Mouse (Mus musculus) Patski (cell line): Measurements from ENCODE around the gene Ppp1r15a. TPM values are rescaled to one million over a fixed set of nuclear protein-coding genes. Genes with fewer than 3 reads are reported as not detected.

Experiments used
- ATAC-seq: fragments of 100-300 bp; one replicate; pipeline ENCODE4 v1.8.0; 2021
- CTCF ChIA-PET: fragments of 350-600 bp; sonication (Branson Sonifier 250); formaldehyde crosslinking; loops from one replicate; lab custom pipeline; 2022; ENCODE audit warnings: inconsistent platforms; lab: Charles Lee
- POLR2A ChIA-PET: fragments of 350-600 bp; sonication (Branson Sonifier 250); formaldehyde crosslinking; loops from one replicate; lab custom pipeline; 2022; ENCODE audit warnings: antibody characterized with exemption, inconsistent platforms; lab: Charles Lee
- DNase-seq: peaks from one replicate; pipeline ENCODE4 v3.0.0-alpha.2; 2011; ENCODE audit warnings: low read depth, low spot score
- H3K27me3 ChIP-seq: fragments of 371-371 bp; one replicate; pipeline ENCODE4 v1.5.1; 2021
- CTCF ChIP-seq: fragments of 100-300 bp; IDR thresholded peaks from one replicate; pipeline ENCODE4 v1.5.1; 2021
- in situ Hi-C: fragments of 300-500 bp; cut with MboI; formaldehyde crosslinking; loops from 3 replicates; pipeline ENCODE4 v1.11.1; 2018; ENCODE audit warnings: low pct_unique_long_range_greater_than_20kb, mixed read lengths
- polyA plus RNA-seq: library from polyadenylated mRNA; unstranded; gene quantifications from one replicate; pipeline ENCODE4 v1.2.3, GENCODE M21; 2021

Ppp1r15a gene
- polyA plus RNA-seq, 1 experiment from 2014 or later = 123 TPM

DNA sequence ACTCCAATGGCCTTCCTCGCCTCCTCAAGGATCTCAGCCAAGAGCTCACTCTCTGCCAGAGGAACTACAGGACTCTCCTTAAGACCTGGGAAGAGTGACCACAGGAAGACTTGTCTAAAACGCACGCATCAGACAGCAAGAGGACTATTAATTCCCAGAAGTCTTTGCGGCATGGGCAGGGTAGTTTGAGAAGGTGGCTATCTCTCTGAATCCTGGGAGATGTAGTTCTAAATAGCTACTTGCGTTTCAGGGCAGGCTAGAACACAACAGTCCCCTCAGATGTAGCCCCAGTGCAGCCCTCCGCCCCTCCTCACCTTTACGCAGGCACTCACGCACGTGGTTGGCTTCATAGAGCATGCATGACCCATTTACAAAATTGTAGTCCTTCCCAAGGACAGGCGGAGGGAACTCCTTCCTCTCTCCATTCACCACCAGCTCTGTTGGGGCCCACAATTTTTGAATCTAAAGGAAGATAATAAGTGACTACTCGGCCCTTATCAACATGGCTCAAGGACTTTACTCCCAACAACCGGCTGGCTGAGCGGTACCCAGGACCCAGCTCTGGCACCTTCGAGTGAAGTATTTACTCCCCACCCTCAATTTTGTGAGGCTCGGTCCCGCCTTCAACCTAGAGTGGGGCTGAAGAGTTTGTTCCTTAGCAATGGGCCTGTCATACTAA is 50.6 kb downstream of the Ppp1r15a start:
- no peak for TF ChIP-seq CTCF
- DNase-seq = no peak
- ATAC-seq = no peak
- H3K27me3 ChIP-seq = no peaks in the 10 kb centered on the region
- ChIA-PET CTCF (interaction anchor here (1.3 to 9.4 kb wide), 5 partner anchors 10 to 208 kb away, joined by 4 to 116 read pairs (median 14); partner anchors contain the start of genes Bax and Ntn5), POLR2A (interaction anchor here (0.8 to 1.2 kb wide), 3 partner anchors 47 to 89 kb away, joined by 3 to 4 read pairs (median 3); no protein-coding TSS in a partner anchor)
- in situ Hi-C loops = loop anchor here (5.0 kb wide), 2 partner anchors 87 to 207 kb away; partner anchors contain the start of gene Ntn5

Other genes with a start within 250 kb of the Ppp1r15a start
- not detected for gene Slc6a21, start 248.8 kb downstream of the Ppp1r15a start, polyA plus RNA-seq
- gene Trpm4, start 192.5 kb downstream of the Ppp1r15a start, polyA plus RNA-seq = 15.0 TPM
- 0.06 TPM for gene Hrc, start 191.0 kb downstream of the Ppp1r15a start, polyA plus RNA-seq
- gene Ppfia3, start 159.2 kb downstream of the Ppp1r15a start, polyA plus RNA-seq = 4.1 TPM
- gene Lin7b, start 155.7 kb downstream of the Ppp1r15a start, polyA plus RNA-seq = 4.7 TPM
- gene Snrnp70, start 130.5 kb downstream of the Ppp1r15a start, polyA plus RNA-seq = 328 TPM
- gene Kcna7, start 120.6 kb downstream of the Ppp1r15a start, polyA plus RNA-seq = 0.27 TPM
- gene Ntf5, start 112.6 kb downstream of the Ppp1r15a start, polyA plus RNA-seq = 3.0 TPM
- 0.14 TPM for gene Lhb, start 105.4 kb downstream of the Ppp1r15a start, polyA plus RNA-seq
- gene Gys1, start 91.4 kb downstream of the Ppp1r15a start, polyA plus RNA-seq = 59.3 TPM
- 82.1 TPM for gene Ruvbl2, start 88.2 kb downstream of the Ppp1r15a start, polyA plus RNA-seq
- gene Ftl1, start 66.4 kb downstream of the Ppp1r15a start, polyA plus RNA-seq = 15.6 TPM
- gene Bax, start 59.4 kb downstream of the Ppp1r15a start, polyA plus RNA-seq = 201 TPM
- gene Tulp2, start 44.4 kb downstream of the Ppp1r15a start, polyA plus RNA-seq = 0.47 TPM
- gene Gm45808, start 39.5 kb downstream of the Ppp1r15a start, polyA plus RNA-seq = not detected
- gene Dhdh, start 37.5 kb downstream of the Ppp1r15a start, polyA plus RNA-seq = 0.06 TPM
- gene Nucb1, start 15.9 kb downstream of the Ppp1r15a start, polyA plus RNA-seq = 506 TPM
- gene Plekha4, start 62 bp upstream of the Ppp1r15a start, polyA plus RNA-seq = 2.2 TPM
- 1.6 TPM for gene Hsd17b14, start 28.6 kb upstream of the Ppp1r15a start, polyA plus RNA-seq
- 57.2 TPM for gene Bcat2, start 43.9 kb upstream of the Ppp1r15a start, polyA plus RNA-seq
- 0.14 TPM for gene Fgf21, start 89.2 kb upstream of the Ppp1r15a start, polyA plus RNA-seq
- 0.91 TPM for gene Fut1, start 91.0 kb upstream of the Ppp1r15a start, polyA plus RNA-seq
- 0.12 TPM for gene Izumo1, start 95.5 kb upstream of the Ppp1r15a start, polyA plus RNA-seq
- 1.6 TPM for gene Rasip1, start 101.2 kb upstream of the Ppp1r15a start, polyA plus RNA-seq
- 0.40 TPM for gene Mamstr, start 113.7 kb upstream of the Ppp1r15a start, polyA plus RNA-seq
- gene Fut2, start 140.1 kb upstream of the Ppp1r15a start, polyA plus RNA-seq = 0.23 TPM
- 2.3 TPM for gene Ntn5, start 157.8 kb upstream of the Ppp1r15a start, polyA plus RNA-seq
- gene Sec1, start 168.1 kb upstream of the Ppp1r15a start, polyA plus RNA-seq = 4.4 TPM
- gene Car11, start 173.6 kb upstream of the Ppp1r15a start, polyA plus RNA-seq = 43.7 TPM
- gene Dbp, start 178.8 kb upstream of the Ppp1r15a start, polyA plus RNA-seq = 73.2 TPM
- 807 TPM for gene Rpl18, start 189.2 kb upstream of the Ppp1r15a start, polyA plus RNA-seq
- gene Sphk2, start 191.7 kb upstream of the Ppp1r15a start, polyA plus RNA-seq = 28.0 TPM
- gene Fam83e, start 194.9 kb upstream of the Ppp1r15a start, polyA plus RNA-seq = 0.04 TPM
- gene Spaca4, start 199.5 kb upstream of the Ppp1r15a start, polyA plus RNA-seq = not detected